Mouse (Mus musculus): ENCODE data around the gene Crim1. TPM values are rescaled to one million over a fixed set of nuclear protein-coding genes. Genes with fewer than 3 reads are reported as not detected.

The Crim1 gene
- total RNA-seq, 2 experiments from 2014 or later = 70.3 to 81.0 TPM

Small RNA genes lying within 50 kb of the gene (microRNA-seq; reads per million reads assigned to microRNA genes)
- gene Gm25069 = 0 reads per million in 2 experiments

Other genes with a start within 250 kb of the Crim1 start
- gene Fez2, start 217.9 kb downstream of the Crim1 start, total RNA-seq (2021) = 10 to 100 TPM; 34.2 to 36.3 TPM